Mouse (Mus musculus) brown adipose tissue, adult 24 weeks (tissue): ENCODE results near the gene Rps26. TPM values are rescaled to one million over a fixed set of nuclear protein-coding genes. Genes with fewer than 3 reads are reported as not detected.
A peak's percentile ranks its signal among the peaks of the same experiment; 100 is the strongest.

ENCODE experiments used
- H3K27ac ChIP-seq: fragments of 200-500 bp; replicated peaks from 2 replicates; pipeline ENCODE4 v1.5.1; 2012; ENCODE audit warnings: low read depth, mild to moderate bottlenecking, low read length
- H3K4me1 ChIP-seq: fragments of 200-500 bp; 2 replicates; pipeline ENCODE4 v1.6.1; 2012; ENCODE audit warnings: low read length, mixed read lengths; ENCODE audit not compliant: control insufficient read depth, insufficient read depth, insufficient read length
- H3K4me3 ChIP-seq: fragments of 200-500 bp; 2 replicates; pipeline ENCODE4 v1.5.1; 2012; ENCODE audit warnings: low read depth, mild to moderate bottlenecking, low read length, moderate library complexity; ENCODE audit not compliant: insufficient read depth
- polyA plus RNA-seq: library from polyadenylated mRNA; stranded (reverse); fragments of >200 nt; gene quantifications from 2 replicates; pipeline ENCODE4 v1.2.4, GENCODE M21; 2012; ENCODE audit not compliant: missing spikeins, insufficient read depth, insufficient read length

The Rps26 gene
- 292 and 473 TPM in 2 replicates for polyA plus RNA-seq

GRCm38 (mm10) chr10:128626311-128627310 is at the start of gene Rps26:
Gene Rps26, minus strand, starts transcription at chr10:128626747.
- peak within 1 kb of the TSS; percentile 97 for H3K4me3 ChIP-seq
- H3K27ac ChIP-seq: peak within 1 kb of the TSS; percentile 83
- H3K4me1 ChIP-seq: peaks cover 4% of the 10 kb centered on the region

GRCm38 (mm10) chr10:128674469-128675008 is 48.0 kb upstream of the Rps26 start:
- peak overlapping the region; percentile 66 for H3K27ac ChIP-seq
- H3K4me3 ChIP-seq: peak overlapping the region; percentile 75
- H3K4me1 ChIP-seq: no peaks in the 10 kb centered on the region

- Histone ChIP-seq H3K4me3 (peak within 1 kb of the TSS; percentile 75), H3K4me1 (no peaks in the 10 kb centered on the region), H3K27ac (peak within 1 kb of the TSS; percentile 66)
Measured at GRCm38 (mm10) chr10:128673763-128674468, 47.4 kb upstream of the Rps26 start, which contains the start of gene Suox. Gene Suox, minus strand, starts transcription at chr10:128674073.

GRCm38 (mm10) chr10:128671148-128671547 is 44.6 kb upstream of the Rps26 start:
- Histone ChIP-seq H3K4me1 (no peaks in the 10 kb centered on the region), H3K4me3 (no peak overlapping the region), H3K27ac (no peak overlapping the region)

GRCm38 (mm10) chr10:128668790-128669672 is 42.5 kb upstream of the Rps26 start:
- H3K4me1 ChIP-seq: no peaks in the 10 kb centered on the region
- no peak overlapping the region for H3K27ac ChIP-seq
- H3K4me3 ChIP-seq: peak overlapping the region; percentile 48

GRCm38 (mm10) chr10:128665806-128666205 is 39.3 kb upstream of the Rps26 start:
- Histone ChIP-seq H3K27ac (no peak overlapping the region), H3K4me3 (no peak overlapping the region), H3K4me1 (no peaks in the 10 kb centered on the region)

GRCm38 (mm10) chr10:128665307-128665706 is 38.8 kb upstream of the Rps26 start:
- no peak overlapping the region for H3K4me3 ChIP-seq
- H3K27ac ChIP-seq: no peak overlapping the region
- H3K4me1 ChIP-seq: no peaks in the 10 kb centered on the region

GRCm38 (mm10) chr10:128664808-128665207 is 38.3 kb upstream of the Rps26 start:
- Histone ChIP-seq H3K4me1 (no peaks in the 10 kb centered on the region), H3K27ac (no peak overlapping the region), H3K4me3 (no peak overlapping the region)

GRCm38 (mm10) chr10:128663441-128664220 is 37.1 kb upstream of the Rps26 start:
- no peak overlapping the region for H3K27ac ChIP-seq
- H3K4me3 ChIP-seq: no peak overlapping the region
- no peaks in the 10 kb centered on the region for H3K4me1 ChIP-seq

GRCm38 (mm10) chr10:128662465-128662864 is 35.9 kb upstream of the Rps26 start:
- Histone ChIP-seq H3K27ac (no peak overlapping the region), H3K4me1 (no peaks in the 10 kb centered on the region), H3K4me3 (no peak overlapping the region)

GRCm38 (mm10) chr10:128659490-128659889 is 32.9 kb upstream of the Rps26 start:
- H3K27ac ChIP-seq: no peak overlapping the region
- H3K4me3 ChIP-seq: no peak overlapping the region
- H3K4me1 ChIP-seq: no peaks in the 10 kb centered on the region

GRCm38 (mm10) chr10:128657844-128658243 is 31.3 kb upstream of the Rps26 start:
- Histone ChIP-seq H3K27ac (no peak overlapping the region), H3K4me3 (no peak overlapping the region), H3K4me1 (no peaks in the 10 kb centered on the region)

GRCm38 (mm10) chr10:128656731-128657130 is 30.2 kb upstream of the Rps26 start:
- H3K27ac ChIP-seq: no peak overlapping the region
- no peak overlapping the region for H3K4me3 ChIP-seq
- no peaks in the 10 kb centered on the region for H3K4me1 ChIP-seq

GRCm38 (mm10) chr10:128655254-128655653 is 28.7 kb upstream of the Rps26 start:
- Histone ChIP-seq H3K27ac (no peak overlapping the region), H3K4me3 (no peak overlapping the region), H3K4me1 (no peaks in the 10 kb centered on the region)
